Mouse (Mus musculus): ENCODE data around the gene Plin3. TPM values are rescaled to one million over a fixed set of nuclear protein-coding genes. Genes with fewer than 3 reads are reported as not detected.

The Plin3 gene
- polyA plus RNA-seq, 1 experiment from 2014 or later: 28.8 TPM

GRCm38 (mm10) chr17:56296201-56296600 lies 3.5 kb upstream of the Plin3 start:
- no peak for ATAC-seq (ENCODE audit: low FRiP score)

GRCm38 (mm10) chr17:56294241-56294640 lies 1.6 kb upstream of the Plin3 start:
- peaks cover 25% of the 10 kb centered on the region for H3K4me1 ChIP-seq
- no peak overlapping the region for H3K4me2 ChIP-seq
- H3K36me3 ChIP-seq (replicated peaks): no peaks in the 10 kb centered on the region
- H3K27ac ChIP-seq: no peak overlapping the region
- no peak overlapping the region for H3K4me3 ChIP-seq (replicated peaks)
- 89% methylated on average over 19 of the region's 19 CpGs for WGBS
- ATAC-seq (ENCODE audit: low FRiP score): no peak
- H3K9ac ChIP-seq: no peak overlapping the region
- H3K27me3 ChIP-seq: no peaks in the 10 kb centered on the region; the same call in 1 of the 2 replicates
- H3K9me3 ChIP-seq: no peaks in the 10 kb centered on the region

More at GRCm38 (mm10) chr17:56296201-56296600, 3.5 kb upstream of the Plin3 start:
- Histone ChIP-seq H3K27ac (no peak overlapping the region), H3K9me3 (no peaks in the 10 kb centered on the region), H3K27me3 (no peaks in the 10 kb centered on the region; the same call in 1 of the 2 replicates), H3K4me3 (replicated peaks) (no peak overlapping the region), H3K9ac (no peak overlapping the region), H3K36me3 (replicated peaks) (no peaks in the 10 kb centered on the region), H3K4me2 (no peak overlapping the region), H3K4me1 (peaks cover 6% of the 10 kb centered on the region)
- 84% methylated on average over 1 of the region's 1 CpGs for WGBS

- Histone ChIP-seq H3K4me1 (peaks cover 31% of the 10 kb centered on the region), H3K4me2 (no peak overlapping the region), H3K9me3 (no peaks in the 10 kb centered on the region), H3K27ac (no peak overlapping the region), H3K4me3 (replicated peaks) (no peak overlapping the region), H3K27me3 (no peaks in the 10 kb centered on the region; the same call in 1 of the 2 replicates), H3K36me3 (replicated peaks) (no peaks in the 10 kb centered on the region), H3K9ac (no peak overlapping the region)
- WGBS: 94% methylated on average over 1 of the region's 1 CpGs
- ATAC-seq (ENCODE audit: low FRiP score): no peak
Measured at GRCm38 (mm10) chr17:56293291-56293690, 618 bp upstream of the Plin3 start.

- H3K27ac ChIP-seq: peak overlapping the region; percentile 85; the same call in 1 of the 2 replicates
Measured at GRCm38 (mm10) chr17:56291826-56292475, 722 bp downstream of the Plin3 start.

GRCm38 (mm10) chr17:56291171-56291511 lies 1.5 kb downstream of the Plin3 start:
- peak overlapping the region; percentile 60 for H3K4me2 ChIP-seq
- ATAC-seq (ENCODE audit: low FRiP score): peak; percentile 80
- H3K9ac ChIP-seq: peak overlapping the region; percentile 29
- H3K36me3 ChIP-seq (replicated peaks): 0 out of 2 replicates have a peak, but pooled peaks cover 3% of the 10 kb centered on the region
- peak overlapping the region; percentile 85 for H3K27ac ChIP-seq
- WGBS: under 1% methylated on average over 15 of the region's 16 CpGs
- H3K9me3 ChIP-seq: no peaks in the 10 kb centered on the region
- H3K27me3 ChIP-seq: no peaks in the 10 kb centered on the region
- peaks cover 39% of the 10 kb centered on the region for H3K4me1 ChIP-seq
- peak overlapping the region; percentile 21 for H3K4me3 ChIP-seq (replicated peaks)

More at GRCm38 (mm10) chr17:56291826-56292475, 722 bp downstream of the Plin3 start:
- H3K9ac ChIP-seq: no peak overlapping the region
- H3K4me1 ChIP-seq: peaks cover 39% of the 10 kb centered on the region
- peak overlapping the region; percentile 60; the same call in 1 of the 2 replicates for H3K4me2 ChIP-seq
- no peak overlapping the region for H3K4me3 ChIP-seq (replicated peaks)
- WGBS: 53% methylated on average over 7 of the region's 7 CpGs
- no peaks in the 10 kb centered on the region for H3K36me3 ChIP-seq (replicated peaks)
- ATAC-seq (ENCODE audit: low FRiP score): no peak
- H3K27me3 ChIP-seq: no peaks in the 10 kb centered on the region; the same call in 1 of the 2 replicates
- H3K9me3 ChIP-seq: no peaks in the 10 kb centered on the region

- H3K27ac ChIP-seq: peak overlapping the region; percentile 85
- H3K4me2 ChIP-seq: peak overlapping the region; percentile 60
- no peaks in the 10 kb centered on the region for H3K27me3 ChIP-seq
- WGBS: 2% methylated on average over 17 of the region's 17 CpGs
- peak overlapping the region; percentile 57 for H3K9ac ChIP-seq
- H3K9me3 ChIP-seq: no peaks in the 10 kb centered on the region
- peaks cover 39% of the 10 kb centered on the region for H3K4me1 ChIP-seq
- peaks cover 9% of the 10 kb centered on the region for H3K36me3 ChIP-seq (replicated peaks)
- H3K4me3 ChIP-seq (replicated peaks): peak overlapping the region; percentile 40
- ATAC-seq (ENCODE audit: low FRiP score): peak; percentile 78
Measured at GRCm38 (mm10) chr17:56290388-56291170, 2.1 kb downstream of the Plin3 start.

- Histone ChIP-seq H3K36me3 (replicated peaks) (peaks cover 11% of the 10 kb centered on the region), H3K27me3 (no peaks in the 10 kb centered on the region), H3K4me2 (peak overlapping the region; percentile 60), H3K4me3 (replicated peaks) (peak overlapping the region; percentile 40), H3K27ac (peak overlapping the region; percentile 85), H3K9me3 (no peaks in the 10 kb centered on the region), H3K9ac (peak overlapping the region; percentile 57), H3K4me1 (peaks cover 39% of the 10 kb centered on the region)
- WGBS: 3% methylated on average over 23 of the region's 23 CpGs
- peak; percentile 6; the same call in 1 of the 2 replicates for ATAC-seq (ENCODE audit: low FRiP score)
Measured at GRCm38 (mm10) chr17:56289371-56290331, 3.0 kb downstream of the Plin3 start.

GRCm38 (mm10) chr17:56288866-56289265 lies 3.8 kb downstream of the Plin3 start:
- H3K4me1 ChIP-seq: peaks cover 39% of the 10 kb centered on the region
- no peaks in the 10 kb centered on the region for H3K9me3 ChIP-seq
- H3K27me3 ChIP-seq: no peaks in the 10 kb centered on the region
- ATAC-seq (ENCODE audit: low FRiP score): no peak
- peak overlapping the region; percentile 40 for H3K4me3 ChIP-seq (replicated peaks)
- 42% methylated on average over 3 of the region's 3 CpGs for WGBS
- H3K27ac ChIP-seq: peak overlapping the region; percentile 85
- H3K4me2 ChIP-seq: peak overlapping the region; percentile 60
- H3K36me3 ChIP-seq (replicated peaks): peaks cover 11% of the 10 kb centered on the region
- peak overlapping the region; percentile 57; the same call in 1 of the 2 replicates for H3K9ac ChIP-seq

GRCm38 (mm10) chr17:56287830-56288229 lies 4.8 kb downstream of the Plin3 start:
- 77% methylated on average over 3 of the region's 3 CpGs for WGBS
- H3K27ac ChIP-seq: no peak overlapping the region
- no peak for ATAC-seq (ENCODE audit: low FRiP score)
- H3K27me3 ChIP-seq: no peaks in the 10 kb centered on the region
- peak overlapping the region; percentile 36 for H3K9ac ChIP-seq
- peaks cover 39% of the 10 kb centered on the region for H3K4me1 ChIP-seq
- peaks cover 11% of the 10 kb centered on the region for H3K36me3 ChIP-seq (replicated peaks)
- H3K4me3 ChIP-seq (replicated peaks): no peak overlapping the region
- H3K4me2 ChIP-seq: no peak overlapping the region
- no peaks in the 10 kb centered on the region for H3K9me3 ChIP-seq

- Histone ChIP-seq H3K4me1 (peaks cover 31% of the 10 kb centered on the region), H3K27me3 (no peaks in the 10 kb centered on the region), H3K4me3 (replicated peaks) (no peak overlapping the region), H3K9me3 (no peaks in the 10 kb centered on the region), H3K9ac (no peak overlapping the region), H3K36me3 (replicated peaks) (peaks cover 15% of the 10 kb centered on the region), H3K4me2 (no peak overlapping the region), H3K27ac (no peak overlapping the region)
- ATAC-seq (ENCODE audit: low FRiP score): no peak
- 91% methylated on average over 11 of the region's 11 CpGs for WGBS
Measured at GRCm38 (mm10) chr17:56285995-56286394, 6.7 kb downstream of the Plin3 start.

- ATAC-seq (ENCODE audit: low FRiP score): no peak
- 93% methylated on average over 8 of the region's 8 CpGs for WGBS
- Histone ChIP-seq H3K36me3 (replicated peaks) (peaks cover 21% of the 10 kb centered on the region), H3K27ac (no peak overlapping the region), H3K4me2 (no peak overlapping the region), H3K4me3 (replicated peaks) (no peak overlapping the region), H3K4me1 (peaks cover 8% of the 10 kb centered on the region), H3K27me3 (no peaks in the 10 kb centered on the region), H3K9ac (no peak overlapping the region), H3K9me3 (no peaks in the 10 kb centered on the region)
Measured at GRCm38 (mm10) chr17:56283316-56283715, 9.4 kb downstream of the Plin3 start.

All from forebrain, embryonic 12.5 days (tissue).